Mouse (Mus musculus) lung, adult 2 months (tissue): ENCODE measurements around the gene Gm49721.
"Not testable (repeated sequence)": the region's sequence is repeated elsewhere in the genome, so short reads cannot be mapped to it uniquely, and the experiment has no call there.

Source experiments
- CTCF ChIP-seq: fragments of 200-500 bp; IDR thresholded peaks from 2 replicates; pipeline ENCODE4 v1.5.1; 2011; ENCODE audit warnings: mild to moderate bottlenecking, low read length, control low read depth; ENCODE audit not compliant: insufficient read depth
- POLR2A ChIP-seq: fragments of 200-500 bp; IDR thresholded peaks from 2 replicates; pipeline ENCODE4 v1.6.1; 2011; ENCODE audit warnings: low read depth, mild to moderate bottlenecking, control low read depth, low read length, borderline replicate concordance; ENCODE audit errors: extremely low read depth

GRCm38 (mm10) chr17:7030622-7031174 is 52.0 kb downstream of the Gm49721 start:
- not testable (repeated sequence) for TF ChIP-seq CTCF, POLR2A
